Mouse (Mus musculus): ENCODE data around the gene Fsip1.

- TF ChIP-seq POLR2A (IDR thresholded peaks at IDR 0.05; ENCODE audit: borderline replicate concordance, control insufficient read depth, low read depth, low read length) (no peak), CTCF (IDR thresholded peaks at IDR 0.05; ENCODE audit: control insufficient read depth, insufficient read depth, low read length) (no peak)
Observed at GRCm38 (mm10) chr2:118202934-118203333, 53.8 kb downstream of the Fsip1 start.
